Mouse (Mus musculus) CD4-positive, CD25-positive, alpha-beta regulatory T cell, adult 2 months (primary cell): Measurements from ENCODE around the gene Fam20c.

Experiments used
- DNase-seq: peaks from one replicate; pipeline ENCODE4 v3.0.0-alpha.2; 2012; ENCODE audit warnings: low read depth, low spot score

Fam20c gene

GRCm38 (mm10) chr5:138754303-138755120 is at the start of gene Fam20c:
TSS of gene Fam20c (plus strand) at chr5:138754514.
- peak; percentile 5 for DNase-seq

GRCm38 (mm10) chr5:138707367-138707766 is 46.9 kb upstream of the Fam20c start:
- DNase-seq, result no peak

GRCm38 (mm10) chr5:138708591-138708990 is 45.7 kb upstream of the Fam20c start:
- DNase-seq, result no peak

- DNase-seq, result peak; percentile 8
Measured at GRCm38 (mm10) chr5:138715561-138716095, 38.7 kb upstream of the Fam20c start.

- no peak for DNase-seq
Measured at GRCm38 (mm10) chr5:138720329-138721190, 33.8 kb upstream of the Fam20c start.

- DNase-seq, result no peak
Measured at GRCm38 (mm10) chr5:138724417-138724816, 29.9 kb upstream of the Fam20c start.

GRCm38 (mm10) chr5:138725151-138725550 is 29.2 kb upstream of the Fam20c start:
- DNase-seq, result no peak

- no peak for DNase-seq
Measured at GRCm38 (mm10) chr5:138730863-138731262, 23.5 kb upstream of the Fam20c start.

- no peak for DNase-seq
Measured at GRCm38 (mm10) chr5:138733317-138733899, 20.9 kb upstream of the Fam20c start.

GRCm38 (mm10) chr5:138734018-138734417 is 20.3 kb upstream of the Fam20c start:
- DNase-seq, result no peak

GRCm38 (mm10) chr5:138735201-138735757 is 19.0 kb upstream of the Fam20c start:
- DNase-seq, result no peak

GRCm38 (mm10) chr5:138740150-138740549 is 14.2 kb upstream of the Fam20c start:
- DNase-seq, result no peak

GRCm38 (mm10) chr5:138741516-138741915 is 12.8 kb upstream of the Fam20c start:
- no peak for DNase-seq

- no peak for DNase-seq
Measured at GRCm38 (mm10) chr5:138742281-138742680, 12.0 kb upstream of the Fam20c start.

- DNase-seq, result no peak
Measured at GRCm38 (mm10) chr5:138743631-138744030, 10.7 kb upstream of the Fam20c start.

GRCm38 (mm10) chr5:138745378-138746099 is 8.8 kb upstream of the Fam20c start:
- DNase-seq, result no peak

- no peak for DNase-seq
Measured at GRCm38 (mm10) chr5:138753269-138753668, 1.0 kb upstream of the Fam20c start.

GRCm38 (mm10) chr5:138753946-138754302 is 390 bp upstream of the Fam20c start:
- no peak for DNase-seq

- DNase-seq, result no peak
Measured at GRCm38 (mm10) chr5:138755121-138755452, 773 bp downstream of the Fam20c start.

- no peak for DNase-seq
Measured at GRCm38 (mm10) chr5:138755453-138756301, 1.4 kb downstream of the Fam20c start.
